Mouse (Mus musculus): ENCODE measurements around the gene Ccdc167.
"Not testable (repeated sequence)": the region's sequence is repeated elsewhere in the genome, so short reads cannot be mapped to it uniquely, and the experiment has no call there.

The Ccdc167 gene

DNA sequence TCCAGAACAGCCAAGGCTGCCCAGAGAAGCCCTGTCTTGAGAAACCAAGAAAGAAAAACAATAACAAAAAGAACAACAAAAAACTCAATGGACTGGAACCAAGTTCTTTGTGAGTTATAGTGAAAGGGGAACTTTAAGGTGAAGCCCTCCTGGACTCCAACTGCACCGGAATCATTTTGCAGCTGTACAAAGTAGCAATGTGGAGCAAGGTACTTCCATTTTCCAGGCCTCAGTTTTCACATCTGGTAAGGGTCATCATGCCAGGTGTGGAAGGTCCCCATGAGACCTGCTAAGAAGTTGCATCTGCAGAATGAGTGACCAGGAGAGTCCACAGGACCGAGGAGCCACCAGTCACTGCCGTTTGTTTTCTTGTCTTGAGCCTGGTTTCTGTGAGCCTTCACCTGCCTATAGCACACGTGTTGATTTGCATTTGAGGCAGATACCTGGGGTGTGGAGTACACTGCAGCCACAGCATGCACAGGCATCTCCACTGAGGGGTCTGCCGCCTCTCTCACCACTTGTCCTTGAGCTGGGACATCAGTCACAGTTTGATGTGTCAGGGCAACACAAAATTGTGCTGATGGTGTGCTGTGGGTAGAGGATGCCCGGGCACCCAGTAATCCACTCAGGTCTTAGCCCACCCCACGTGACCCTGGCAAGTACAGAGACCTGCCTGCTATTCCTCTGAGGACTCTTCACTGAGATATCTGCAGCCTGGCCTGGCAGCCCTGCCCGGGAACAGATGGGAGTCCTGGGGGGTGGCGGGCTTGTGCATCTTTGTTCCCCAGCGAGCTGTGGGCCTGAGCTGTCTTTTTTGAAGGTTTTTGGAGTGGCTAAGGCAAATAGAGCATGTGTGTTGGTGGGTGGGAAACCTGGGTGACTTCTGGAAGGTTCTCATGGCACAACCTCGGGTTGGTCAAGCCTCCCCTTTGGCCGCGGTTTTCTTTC is 3.1 kb upstream of the Ccdc167 start:
- no peak for DNase-seq (ENCODE audit: low spot score in 2 of 2)

DNA sequence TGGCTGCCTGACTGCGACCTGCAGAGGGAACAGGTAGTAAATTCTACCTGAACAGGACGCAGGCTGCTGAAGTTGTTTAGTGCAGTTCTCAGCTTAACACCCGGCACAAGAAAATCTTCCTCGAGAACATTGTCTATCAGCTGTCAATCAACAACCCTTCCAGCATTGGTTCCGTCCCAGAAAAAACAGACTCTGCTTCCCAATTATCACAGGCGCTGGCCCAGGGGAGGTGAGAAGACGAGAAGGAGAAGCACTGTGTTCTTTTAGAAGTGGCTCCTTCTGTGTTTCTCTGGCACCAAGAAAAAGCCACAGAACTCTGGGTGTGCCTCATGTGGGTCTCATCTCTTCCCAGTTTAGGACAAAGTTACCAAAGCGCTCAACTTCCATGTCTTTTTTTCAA is 1.8 kb upstream of the Ccdc167 start:
- DNase-seq (ENCODE audit: low spot score in 2 of 2): no peak

DNA sequence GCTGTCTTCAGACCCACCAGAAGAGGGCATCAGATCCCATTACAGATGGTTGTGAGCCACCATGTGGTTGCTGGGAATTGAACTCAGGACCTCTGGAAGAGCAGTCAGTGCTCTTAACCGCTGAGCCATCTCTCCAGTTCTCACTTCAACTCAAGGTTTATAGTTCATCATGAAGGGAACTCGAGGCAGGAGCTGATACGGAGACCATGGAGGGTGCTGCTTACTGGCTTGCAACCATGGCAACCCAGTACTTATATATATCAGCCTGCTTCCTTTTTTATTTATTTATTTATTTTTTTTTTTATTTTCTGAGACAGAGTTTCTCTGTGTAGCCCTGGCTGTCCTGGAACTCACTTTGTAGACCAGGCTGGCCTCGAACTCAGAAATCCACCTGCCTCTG is 3.1 kb downstream of the Ccdc167 start:
- not testable (repeated sequence) for DNase-seq (ENCODE audit: low spot score in 2 of 2)

DNA sequence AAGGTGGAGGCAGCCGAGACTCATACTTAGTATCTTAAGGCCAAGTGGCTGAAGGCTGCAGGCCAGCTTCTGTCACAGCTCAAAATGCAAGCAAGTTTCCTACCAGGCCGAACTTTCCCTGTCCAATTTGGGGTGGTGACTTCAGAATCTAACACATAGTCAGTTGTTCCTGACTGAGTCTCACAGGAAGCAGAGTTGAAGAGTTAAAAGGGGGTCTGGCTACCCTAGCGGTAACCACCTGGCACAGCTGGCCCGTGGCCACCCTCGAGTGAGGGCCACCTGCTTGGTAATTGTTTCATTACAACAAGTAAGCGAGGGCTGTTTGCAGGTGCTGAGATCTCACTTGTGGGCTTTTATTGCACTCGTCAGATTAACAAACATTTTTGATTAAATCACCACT is 4.3 kb downstream of the Ccdc167 start:
- no peak for DNase-seq (ENCODE audit: low spot score in 2 of 2)

DNA sequence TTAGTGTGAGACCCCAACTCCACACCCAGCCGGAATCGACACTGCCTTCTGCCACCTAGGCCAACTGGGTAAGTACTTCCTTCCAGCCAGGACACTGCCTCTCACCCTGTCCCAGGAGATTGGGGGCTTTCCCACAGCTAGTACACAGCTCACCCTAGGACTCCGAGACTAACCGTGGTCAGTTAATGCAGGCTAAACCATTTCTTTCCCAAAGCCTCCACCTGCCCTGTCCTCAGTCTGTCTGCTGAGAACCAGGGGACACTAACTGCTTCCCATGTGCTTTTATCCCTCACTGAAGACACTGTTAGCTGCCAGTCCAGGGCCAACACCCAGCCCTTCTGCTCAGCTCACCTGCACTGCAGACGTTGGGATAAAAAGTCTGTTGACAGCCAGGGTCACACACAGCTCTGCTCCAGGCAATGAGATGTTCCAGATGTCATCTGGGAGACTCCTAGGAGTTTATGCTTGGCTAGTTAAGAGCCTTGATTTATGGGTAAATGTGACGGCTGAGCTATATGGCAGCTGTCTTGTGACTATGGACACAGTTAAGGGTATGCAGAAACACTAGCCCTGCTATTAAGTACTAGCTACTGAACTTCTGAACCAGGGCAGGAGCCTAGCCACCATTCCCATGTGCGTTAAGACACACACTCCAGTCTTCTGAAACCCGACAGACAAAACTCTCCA is 5.0 kb downstream of the Ccdc167 start:
- no peak for DNase-seq (ENCODE audit: low spot score in 2 of 2)

DNA sequence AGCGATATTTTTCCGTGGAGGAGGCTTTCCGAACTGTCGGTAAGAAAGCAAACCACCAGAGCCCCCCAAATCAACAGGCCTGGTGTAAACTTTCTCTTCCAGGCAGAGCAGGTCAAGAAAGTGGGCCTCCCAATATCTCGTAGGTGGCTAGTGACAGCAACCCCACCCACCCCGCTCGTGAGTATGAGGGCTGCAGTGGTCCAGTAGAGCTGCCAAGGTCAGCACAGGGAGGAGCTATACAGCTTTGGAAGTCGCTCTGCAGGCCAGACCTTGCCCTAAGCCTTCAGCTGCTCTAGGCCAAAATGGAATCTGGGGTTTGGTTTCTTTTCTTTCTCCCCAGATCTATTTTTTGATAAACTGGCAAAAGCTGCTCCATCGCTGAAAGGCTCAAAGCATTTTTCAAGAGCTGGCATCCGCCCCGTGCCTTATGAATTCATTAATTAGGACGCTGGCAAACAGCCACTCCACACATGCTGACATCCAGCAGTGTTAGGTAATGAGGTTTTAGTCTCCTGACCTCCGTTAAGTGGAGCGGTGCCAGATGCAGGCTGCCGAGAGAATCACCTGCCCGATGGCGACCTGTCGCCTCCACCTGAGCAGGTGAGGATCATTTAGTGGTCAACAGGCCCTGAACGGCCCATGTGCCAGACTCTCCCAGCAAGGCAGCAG is 5.6 kb downstream of the Ccdc167 start:
- DNase-seq (ENCODE audit: low spot score in 2 of 2): no peak

DNA sequence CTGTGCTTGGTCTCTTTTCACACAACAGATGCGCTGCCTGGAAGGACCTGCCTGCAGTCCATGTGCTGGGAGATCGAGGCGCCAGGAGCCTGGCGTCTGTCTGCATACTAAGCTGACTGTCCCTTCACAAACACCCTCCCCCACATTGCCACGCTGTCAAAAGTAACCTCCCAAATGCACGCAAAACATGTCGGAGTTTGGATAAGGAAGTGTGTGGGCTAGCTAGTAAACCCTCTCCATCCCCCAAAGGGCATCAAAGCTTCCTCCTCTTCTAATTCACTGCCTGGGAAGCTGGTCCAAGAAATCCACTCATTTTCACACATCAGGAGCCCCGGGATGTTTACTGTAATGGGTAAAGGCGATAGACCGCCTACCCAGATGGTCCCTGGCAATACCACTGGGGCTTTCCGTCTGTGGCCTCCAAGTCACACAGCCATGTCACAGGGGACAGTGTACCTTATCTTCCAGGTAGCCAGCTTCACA is 6.2 kb downstream of the Ccdc167 start:
- peak in 1 of 2 experiments; percentile 18 for DNase-seq (ENCODE audit: low spot score in 2 of 2)

DNA sequence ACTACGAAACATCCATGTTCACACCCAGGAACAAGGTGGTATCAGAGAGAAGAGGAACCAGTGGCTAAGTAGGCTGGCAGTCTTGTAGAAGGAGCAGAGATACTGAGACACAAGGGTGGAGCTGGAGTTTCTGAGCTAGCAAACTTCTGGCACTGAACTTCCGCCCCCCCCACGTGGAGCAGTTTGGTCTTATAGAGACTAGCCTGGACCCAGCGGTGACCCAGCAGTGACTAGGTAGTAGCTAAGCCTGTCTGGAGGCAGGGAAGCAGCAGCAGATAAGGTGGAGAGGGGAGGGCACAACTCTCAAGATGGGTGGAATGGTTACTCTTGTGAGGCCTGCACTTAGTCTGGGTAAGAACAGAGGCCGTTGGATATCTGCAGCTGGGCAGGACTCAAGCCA is 8.1 kb downstream of the Ccdc167 start:
- DNase-seq (ENCODE audit: low spot score in 2 of 2): no peak

DNA sequence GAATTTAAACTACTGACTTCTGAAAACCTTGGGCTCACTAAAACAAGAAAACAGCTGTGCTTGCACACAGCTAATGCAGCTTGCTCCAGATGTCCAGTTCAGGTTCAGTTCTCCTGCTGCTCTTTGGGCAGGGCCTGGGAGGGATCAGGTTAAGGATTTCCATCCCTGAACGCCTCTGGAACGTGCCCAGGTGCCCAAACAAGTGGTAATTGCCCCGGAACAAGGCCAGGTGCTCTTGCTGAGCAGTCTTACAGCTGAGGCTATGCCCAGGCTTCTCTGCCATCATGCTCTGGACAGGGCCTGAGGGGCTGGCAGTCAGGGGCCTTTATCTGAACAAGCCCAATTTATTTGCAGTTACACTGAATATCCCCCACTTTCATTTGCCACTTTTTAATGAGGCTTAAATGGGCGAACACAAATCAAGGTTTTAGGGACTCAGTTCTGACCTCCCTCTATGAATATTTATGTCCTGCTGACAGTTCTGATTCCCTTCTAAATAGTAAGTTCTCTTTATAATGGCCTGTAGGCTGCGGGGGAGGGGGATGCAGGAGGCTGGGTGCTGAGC is 9.8 kb downstream of the Ccdc167 start:
- DNase-seq (ENCODE audit: low spot score in 2 of 2): no peak

DNA sequence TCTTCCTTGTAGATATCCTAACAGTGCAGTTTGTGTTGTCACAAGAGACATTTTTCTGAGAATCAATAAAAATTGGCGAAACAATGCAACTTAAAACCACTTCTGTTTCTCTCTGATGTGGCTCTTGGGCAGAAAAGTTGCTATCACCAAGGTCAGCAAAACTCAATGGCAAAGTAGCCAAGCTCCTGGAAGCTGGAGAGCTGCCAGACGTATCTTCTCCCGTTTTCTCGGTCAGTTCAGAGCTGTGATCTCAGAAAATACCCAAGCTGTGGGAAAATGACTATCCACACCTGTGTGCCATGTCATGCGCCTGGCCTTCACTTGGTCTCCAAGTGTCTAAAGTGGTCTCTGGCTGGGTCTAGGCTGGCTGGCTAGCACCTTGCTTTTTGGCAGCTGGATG is 11.0 kb downstream of the Ccdc167 start:
- DNase-seq (ENCODE audit: low spot score in 2 of 2): no peak

DNA sequence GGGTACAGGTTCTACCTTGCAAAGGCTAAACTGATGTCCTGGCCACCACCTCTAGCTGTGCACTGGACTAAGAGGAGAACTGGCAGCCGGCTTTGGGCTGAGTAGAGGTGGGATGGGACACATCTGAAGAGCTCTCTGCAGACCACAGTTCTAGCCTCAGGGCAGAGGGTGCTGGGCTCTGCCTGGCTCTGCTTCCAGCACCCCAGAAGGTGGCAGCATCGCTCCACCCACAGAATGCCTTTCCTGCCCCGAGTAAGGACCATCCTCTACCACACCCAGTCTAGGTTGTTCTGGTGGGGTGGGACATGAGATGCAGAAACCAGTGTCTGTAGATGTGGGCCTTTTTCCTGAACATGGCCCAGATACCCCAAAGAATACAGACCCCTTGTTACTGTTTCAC is 12.1 kb downstream of the Ccdc167 start:
- DNase-seq (ENCODE audit: low spot score in 2 of 2): peak in 1 of 2 experiments; percentile 64

DNA sequence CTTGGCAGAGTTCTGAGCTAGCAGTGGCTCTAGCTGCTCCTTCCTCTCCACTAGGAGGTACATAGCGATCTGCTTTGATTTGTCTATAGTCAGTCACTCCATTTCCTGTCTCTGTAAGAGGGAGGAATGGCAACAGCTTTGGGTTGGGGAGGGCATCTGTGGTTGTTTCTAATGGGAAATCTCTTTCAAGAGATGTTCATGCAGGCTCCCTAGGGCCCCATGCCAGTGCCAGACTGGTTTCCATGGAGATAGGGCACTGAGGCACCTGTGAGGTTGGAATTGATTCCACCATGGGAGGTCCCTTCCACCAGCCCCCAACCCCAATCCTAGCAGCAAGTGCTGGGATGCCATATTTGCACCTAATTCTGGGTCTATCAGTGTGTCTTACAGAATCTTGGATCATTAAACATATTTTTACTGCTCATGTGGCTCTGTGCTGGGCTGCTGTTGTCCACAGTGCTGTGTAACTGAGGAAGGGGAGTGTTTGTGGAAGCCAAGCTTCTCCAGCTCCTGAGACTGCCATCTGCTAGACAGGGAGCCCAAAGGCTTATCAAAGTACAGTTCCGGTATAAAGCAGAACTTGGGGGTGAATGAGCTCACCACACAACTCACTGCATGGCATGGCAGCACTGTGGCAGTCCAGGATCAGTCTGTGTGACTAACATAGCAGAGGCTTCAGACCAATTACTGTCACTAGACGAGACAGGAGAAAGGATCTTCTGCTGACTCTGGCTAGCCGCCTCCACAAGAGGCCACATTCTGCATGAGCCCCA is 13.7 kb downstream of the Ccdc167 start:
- DNase-seq (ENCODE audit: low spot score in 2 of 2): peak in 1 of 2 experiments; percentile 21

DNA sequence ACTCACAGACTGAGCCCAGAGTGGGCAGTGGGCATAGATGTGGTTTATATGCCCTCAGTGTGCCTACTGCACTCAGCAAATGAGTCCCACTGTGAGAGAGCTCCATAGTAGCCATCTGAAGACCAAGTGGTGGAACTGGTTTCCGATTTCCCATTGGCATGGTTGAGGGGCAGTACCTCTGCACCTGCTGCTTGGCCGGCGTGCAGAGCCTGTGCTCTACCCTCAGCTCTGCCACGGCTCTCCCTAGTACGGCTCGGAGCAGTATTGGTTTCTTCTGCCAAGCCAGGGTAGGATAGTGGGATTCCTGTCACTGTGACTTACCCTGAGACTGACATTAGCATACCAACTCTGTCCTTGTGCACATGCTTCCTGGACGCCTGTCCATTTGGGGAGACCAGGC is 16.3 kb downstream of the Ccdc167 start:
- no peak for DNase-seq (ENCODE audit: low spot score in 2 of 2)

DNA sequence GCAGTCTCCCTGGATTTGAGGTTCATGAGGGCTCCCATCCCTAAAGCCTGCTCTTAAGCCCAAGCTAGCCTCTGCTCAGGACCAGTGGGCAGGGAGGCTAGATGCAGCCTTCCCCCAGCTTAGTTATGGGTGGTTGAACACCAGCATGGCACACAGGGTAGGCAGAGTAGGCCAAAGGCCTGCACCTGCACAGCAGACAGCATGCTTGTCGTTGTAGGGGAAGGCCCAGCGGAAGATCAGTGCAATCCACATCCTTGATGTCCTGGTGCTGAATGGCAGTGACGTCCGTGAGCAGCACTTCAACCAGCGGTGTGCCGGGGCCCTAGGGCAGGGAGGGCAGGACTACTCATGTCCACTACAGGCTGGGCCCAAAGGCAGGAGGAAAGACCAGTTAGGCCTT is 18.4 kb downstream of the Ccdc167 start:
- DNase-seq (ENCODE audit: low spot score in 2 of 2): no peak

DNA sequence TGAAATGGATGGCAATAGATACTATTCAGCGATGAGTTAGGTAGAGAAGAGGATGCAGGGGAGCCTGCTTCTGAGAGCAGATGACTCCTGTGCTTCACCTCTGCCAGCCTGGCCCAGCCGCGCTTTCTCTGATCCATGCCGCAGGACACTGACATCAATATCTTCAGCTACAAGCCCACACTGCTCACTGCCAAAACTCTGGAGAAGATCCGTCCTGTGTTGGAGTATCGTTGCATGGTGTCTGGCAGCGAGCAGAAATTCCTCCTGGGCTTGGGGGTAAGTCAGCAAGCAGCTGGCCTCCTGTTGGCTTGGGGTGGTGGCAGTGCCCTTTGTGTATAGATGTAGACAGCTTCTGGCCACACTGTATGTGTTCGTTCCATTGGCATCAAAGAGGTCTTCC is 19.9 kb downstream of the Ccdc167 start:
- DNase-seq (ENCODE audit: low spot score in 2 of 2): no peak

DNA sequence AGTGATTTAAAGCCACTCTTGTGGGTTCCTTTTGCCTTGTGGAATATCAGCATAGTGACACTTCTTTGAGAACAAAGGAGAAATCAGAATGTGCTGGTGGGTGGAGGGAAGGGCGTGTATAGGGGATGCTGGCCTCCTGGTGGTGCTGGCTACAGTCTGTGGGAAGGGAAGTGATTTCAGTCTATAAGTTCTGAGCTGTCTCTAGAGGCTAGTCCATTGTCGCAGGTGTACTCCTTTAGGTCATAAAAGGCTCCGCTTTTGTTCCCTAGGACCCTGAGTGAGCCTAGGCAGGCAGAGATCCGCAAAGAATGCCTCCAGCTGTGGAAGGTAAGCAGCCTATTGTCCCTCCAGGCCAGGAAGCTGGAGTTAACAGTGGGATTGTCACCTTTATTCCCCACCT is 22.3 kb downstream of the Ccdc167 start:
- DNase-seq (ENCODE audit: low spot score in 2 of 2): no peak

DNA sequence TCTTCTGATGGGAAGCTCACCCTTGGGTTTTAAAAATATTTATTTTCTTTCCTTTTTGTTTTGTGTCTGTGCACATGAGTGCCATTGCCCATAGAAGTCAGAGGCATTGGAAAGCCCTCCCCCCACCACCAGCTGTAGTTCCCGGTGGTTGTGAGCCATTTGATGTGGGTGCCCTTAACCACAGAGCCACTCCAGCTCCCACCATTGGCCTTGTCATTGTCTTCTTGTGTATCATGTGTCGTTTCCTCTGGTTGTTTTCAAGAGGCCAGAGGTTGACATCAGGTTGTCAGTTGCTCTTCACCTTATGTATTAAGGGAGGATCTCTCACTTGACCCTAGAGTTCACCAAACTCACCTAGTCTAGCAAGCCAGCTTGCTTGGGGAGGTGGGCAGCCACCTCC is 23.3 kb downstream of the Ccdc167 start:
- DNase-seq (ENCODE audit: low spot score in 2 of 2): no peak

DNA sequence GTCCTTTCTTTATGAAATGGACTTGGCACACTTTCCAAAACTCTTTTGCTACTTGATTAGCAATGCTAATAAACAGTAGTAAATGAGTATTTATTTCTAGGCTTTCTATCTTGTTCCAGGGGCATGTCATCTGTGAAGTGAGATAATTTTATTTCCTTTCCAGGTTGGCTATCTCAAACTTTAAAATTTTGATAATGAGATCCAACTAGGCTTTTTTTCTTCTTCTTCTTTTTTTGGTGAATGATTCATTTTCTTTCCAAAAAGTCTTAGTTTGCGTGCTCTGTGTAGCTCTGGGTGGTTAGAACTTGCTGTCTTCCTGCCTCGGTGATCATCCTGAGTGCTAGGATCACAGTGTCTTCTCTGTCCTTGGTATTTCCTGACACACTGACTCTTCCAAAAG is 24.0 kb downstream of the Ccdc167 start:
- no peak for DNase-seq (ENCODE audit: low spot score in 2 of 2)

DNA sequence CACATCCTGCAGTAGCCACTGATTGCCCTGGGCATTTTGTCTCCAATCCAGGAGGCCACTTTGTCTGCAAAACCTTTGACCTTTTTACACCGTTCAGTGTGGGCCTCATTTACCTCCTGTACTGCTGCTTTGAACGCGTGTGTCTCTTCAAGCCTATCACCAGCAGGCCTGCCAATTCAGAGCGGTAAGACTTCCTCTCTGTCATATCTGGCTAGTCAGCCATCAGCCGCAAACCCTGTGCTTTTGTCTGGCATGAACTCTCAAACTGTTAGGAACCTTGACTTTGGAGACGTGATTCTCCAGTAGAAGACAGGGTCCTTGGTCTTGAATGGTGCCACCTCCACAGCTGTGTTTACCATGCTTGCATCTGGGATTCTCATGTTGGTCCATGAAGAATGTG is 26.6 kb downstream of the Ccdc167 start:
- no peak for DNase-seq (ENCODE audit: low spot score in 2 of 2)

DNA sequence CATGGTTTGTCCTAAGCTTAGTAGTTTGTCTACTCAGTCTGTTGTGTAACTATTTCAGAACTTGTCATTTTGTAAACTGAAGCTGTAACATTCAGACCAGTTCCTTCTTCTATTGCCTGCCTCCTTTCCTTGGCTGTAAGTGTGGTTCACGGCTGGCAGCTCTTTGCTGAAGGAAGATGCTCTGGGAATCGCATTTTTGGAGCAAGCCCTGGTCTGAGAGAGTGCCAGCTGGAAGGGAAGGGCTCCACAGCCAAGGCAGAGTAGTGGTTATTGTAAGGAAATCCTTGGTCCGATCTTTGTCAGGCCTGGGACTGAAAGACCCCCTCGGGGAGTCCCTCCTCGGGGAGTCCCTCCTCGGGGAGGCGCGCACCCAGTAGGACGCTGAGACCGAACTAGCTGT is 28.2 kb downstream of the Ccdc167 start:
- no peak for DNase-seq (ENCODE audit: low spot score in 2 of 2)

DNA sequence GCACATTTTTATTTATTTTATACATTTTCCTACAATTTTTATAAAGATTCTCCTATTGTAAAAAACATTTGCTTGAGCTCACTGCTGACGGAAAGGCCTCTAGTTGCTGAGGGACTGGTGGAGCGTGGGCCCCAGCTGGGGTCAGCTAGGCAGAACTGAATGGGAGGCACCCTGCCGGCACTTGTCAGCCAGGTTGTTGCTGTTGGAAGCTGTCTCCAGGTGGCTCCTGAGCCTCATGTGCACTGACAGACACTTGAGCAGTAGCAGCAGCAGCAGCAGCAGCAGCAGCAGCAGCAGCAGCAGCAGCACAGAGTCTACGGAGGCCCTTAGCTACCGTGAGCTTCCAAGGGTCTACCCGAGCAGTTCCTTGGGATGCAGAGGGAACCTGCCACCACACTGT is 29.5 kb downstream of the Ccdc167 start:
- DNase-seq (ENCODE audit: low spot score in 2 of 2): no peak
